Mouse (Mus musculus) myocyte (in vitro differentiated cells): ENCODE measurements around the gene Gramd1a.

Experiments
- E2F4 ChIP-seq: IDR thresholded peaks from one replicate; pipeline ENCODE4 v1.6.1; 2011; ENCODE audit warnings: mild to moderate bottlenecking, control low read depth, moderate library complexity; ENCODE audit not compliant: insufficient read depth
- MAX ChIP-seq: IDR thresholded peaks from one replicate; pipeline ENCODE4 v1.6.1; 2011; ENCODE audit warnings: low read depth, mild to moderate bottlenecking, control low read depth
- POLR2A ChIP-seq: IDR thresholded peaks from one replicate; pipeline ENCODE4 v1.6.1; 2011; ENCODE audit warnings: low read depth, mild to moderate bottlenecking, control low read depth, moderate library complexity; ENCODE audit not compliant: insufficient read length
- TCF3 ChIP-seq: IDR thresholded peaks from one replicate; pipeline ENCODE4 v1.6.1; 2011; ENCODE audit warnings: low read depth, control low read depth; ENCODE audit not compliant: insufficient read length

DNA sequence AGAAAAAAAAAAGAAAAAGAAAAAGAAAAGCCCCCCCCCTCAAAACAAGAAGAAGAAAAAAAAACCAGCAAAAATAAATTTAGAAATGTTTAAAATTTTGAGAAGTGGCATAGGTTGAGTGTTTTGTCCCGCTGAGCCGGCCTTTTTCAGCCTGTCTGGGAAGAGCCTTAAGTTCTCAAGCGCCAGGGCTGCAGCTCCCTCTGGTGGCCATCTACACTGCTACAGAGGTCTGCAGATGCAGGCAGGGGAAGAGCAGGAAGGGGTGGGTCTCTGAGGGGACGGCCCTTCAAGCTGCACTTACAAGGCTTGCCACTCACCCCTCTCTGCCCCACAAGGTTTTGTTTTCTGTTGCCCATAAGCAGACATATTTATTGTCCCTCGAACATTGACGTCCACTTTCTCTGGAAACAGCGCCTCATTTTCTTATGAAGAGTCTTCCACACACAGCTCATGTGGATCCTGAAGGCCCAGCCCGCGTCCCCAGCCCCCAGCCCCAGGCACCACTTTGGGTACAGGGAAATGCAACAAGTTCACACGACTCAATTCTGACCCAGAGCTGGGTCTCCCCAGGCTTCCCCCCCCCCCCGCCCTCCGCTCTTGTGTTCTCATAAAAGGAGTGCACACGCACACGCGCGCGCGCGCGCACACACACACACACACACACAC, 58.0 kb downstream of the Gramd1a start:
- TF ChIP-seq MAX, result no peak
- TF ChIP-seq POLR2A, result no peak
- no peak for TF ChIP-seq TCF3
- no peak for TF ChIP-seq E2F4
